Mouse (Mus musculus): ENCODE results near the gene Rnf149.

Rnf149 gene

GRCm38 (mm10) chr1:39530258-39530943, 46.8 kb downstream of the Rnf149 start:
- DNase-seq (ENCODE audit: low spot score in 2 of 2) = peak; percentile 56 to 67

DNA sequence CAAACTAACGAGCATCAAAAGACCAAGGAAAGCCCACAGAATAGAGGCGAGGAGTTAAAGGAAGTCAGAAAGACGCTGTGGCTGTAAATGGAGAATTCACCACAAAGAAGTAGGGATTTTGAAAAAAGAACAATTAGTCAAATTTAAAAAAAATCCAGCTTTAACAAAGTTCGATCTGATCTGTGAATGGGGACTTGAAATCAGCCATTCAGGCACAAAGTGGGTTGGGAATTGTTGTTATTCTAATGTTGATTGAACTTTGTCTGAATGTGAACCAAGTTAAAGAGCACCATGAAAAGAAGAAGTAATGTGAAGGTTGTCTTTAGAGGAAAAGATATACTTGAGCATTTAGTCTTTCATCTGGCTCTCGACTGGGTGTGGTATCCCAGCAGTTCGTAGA, 48.9 kb downstream of the Rnf149 start:
- no peak for DNase-seq (ENCODE audit: low spot score in 2 of 2)

GRCm38 (mm10) chr1:39527432-39527831, 49.8 kb downstream of the Rnf149 start:
- DNase-seq (ENCODE audit: low spot score in 2 of 2) = peak; percentile 63 to 75

GRCm38 (mm10) chr1:39526371-39527167, 50.6 kb downstream of the Rnf149 start:
- DNase-seq (ENCODE audit: low spot score in 2 of 2) = peak in 1 of 2 experiments; percentile 51

GRCm38 (mm10) chr1:39525763-39526162, 51.4 kb downstream of the Rnf149 start:
- DNase-seq (ENCODE audit: low spot score in 2 of 2) = peak in 1 of 2 experiments; percentile 11

- DNase-seq (ENCODE audit: low spot score in 2 of 2) = peak in 1 of 2 experiments; percentile 13
These were observed 54.7 kb downstream of the Rnf149 start for GRCm38 (mm10) chr1:39522519-39522918.

- no peak for DNase-seq (ENCODE audit: low spot score in 2 of 2)
These were observed 55.9 kb downstream of the Rnf149 start for GRCm38 (mm10) chr1:39521326-39521725.

GRCm38 (mm10) chr1:39515303-39515991, 61.8 kb downstream of the Rnf149 start:
- DNase-seq (ENCODE audit: low spot score in 2 of 2) = no peak

GRCm38 (mm10) chr1:39512183-39512582, 65.0 kb downstream of the Rnf149 start:
- no peak for DNase-seq (ENCODE audit: low spot score in 2 of 2)

GRCm38 (mm10) chr1:39511775-39512174, 65.4 kb downstream of the Rnf149 start:
- DNase-seq (ENCODE audit: low spot score in 2 of 2) = no peak

DNA sequence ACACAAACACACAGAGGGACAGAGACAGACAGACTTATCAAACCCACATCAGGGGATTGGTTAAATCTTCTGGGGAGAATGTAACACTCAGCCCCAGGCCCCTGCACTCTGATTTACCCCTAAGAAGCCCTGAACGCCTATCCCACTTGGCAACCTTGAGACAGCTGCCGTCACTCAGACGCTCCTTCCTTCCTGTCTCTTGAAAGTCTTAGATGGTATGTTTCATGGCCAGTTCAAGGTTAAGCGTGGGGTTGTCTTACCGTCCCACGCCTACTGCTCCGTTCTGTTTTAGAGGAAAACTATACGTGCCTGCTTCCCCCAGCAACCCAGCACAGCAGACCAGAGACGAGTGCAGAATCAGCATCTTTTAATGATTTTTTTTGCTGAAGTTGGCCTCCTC, 71.6 kb downstream of the Rnf149 start:
- no peak for DNase-seq (ENCODE audit: low spot score in 2 of 2)

DNA sequence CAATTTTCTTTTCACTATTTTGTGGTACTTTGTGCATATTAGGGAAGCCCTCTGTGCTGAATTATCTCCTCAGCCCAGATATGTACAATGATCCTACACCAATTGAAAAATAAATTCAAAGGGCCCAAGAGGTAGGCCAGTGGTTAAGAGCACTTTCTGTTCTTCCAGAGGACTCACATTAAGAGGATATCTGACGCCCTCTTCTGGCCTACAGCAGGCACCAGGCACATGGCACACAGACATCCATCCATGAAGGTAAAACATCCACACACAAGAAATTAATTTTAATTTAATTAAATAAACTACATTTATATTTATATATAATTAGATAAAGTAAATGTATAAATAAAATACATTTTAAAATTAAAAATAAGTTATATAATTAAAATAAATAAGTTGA, 72.9 kb downstream of the Rnf149 start:
- DNase-seq (ENCODE audit: low spot score in 2 of 2) = peak in 1 of 2 experiments; percentile 17

DNA sequence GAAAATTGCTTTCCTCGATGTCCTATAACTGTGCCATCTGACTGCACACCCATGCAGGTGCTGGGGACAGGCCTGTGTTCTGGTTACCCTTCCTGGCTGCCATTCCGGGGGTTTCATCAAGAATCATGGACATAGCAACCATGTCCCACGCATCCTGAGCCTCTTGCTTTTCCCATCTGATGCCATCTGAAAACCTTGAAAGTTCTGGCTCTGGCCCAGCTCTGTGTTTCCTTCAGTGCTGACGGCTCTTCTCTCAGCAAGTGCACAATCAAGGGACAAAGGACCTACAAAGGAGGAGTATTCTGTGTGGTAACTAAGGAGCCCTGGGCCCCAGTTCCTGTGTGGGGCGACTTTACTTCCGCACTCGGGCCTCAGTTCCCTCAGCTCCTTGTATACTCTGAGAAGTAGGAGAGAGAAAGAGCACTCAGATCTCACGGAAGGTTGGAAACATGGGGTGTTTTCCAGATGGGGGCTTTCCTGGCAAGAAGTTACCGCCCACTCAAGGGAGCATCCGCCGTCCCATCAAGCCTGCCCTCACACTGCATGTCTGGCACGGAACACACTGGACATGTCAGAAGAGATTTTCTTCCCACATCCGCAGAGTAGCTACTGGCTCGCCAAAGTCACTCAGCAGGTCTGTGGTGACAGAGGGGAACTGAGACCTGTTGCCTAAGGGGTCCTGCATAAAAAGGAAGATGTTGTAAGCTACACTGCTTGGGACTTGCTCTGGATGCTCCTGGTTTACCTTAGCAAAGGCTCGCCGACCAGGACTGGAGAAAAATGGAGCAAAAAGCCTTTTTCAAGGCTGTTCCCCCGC, 74.2 kb downstream of the Rnf149 start:
- no peak for DNase-seq (ENCODE audit: low spot score in 2 of 2)

Data from urinary bladder, postnatal 36 days (tissue).